Mouse (Mus musculus) midbrain, postnatal 0 days (tissue): ENCODE measurements around the gene Pigk. TPM values are rescaled to one million over a fixed set of nuclear protein-coding genes. Genes with fewer than 3 reads are reported as not detected.

Source experiments
- ATAC-seq: fragments of 200-750 bp; cut with Nextera tagmentation; 2 replicates; pipeline ENCODE4 v1.8.0; 2017; ENCODE audit warnings: moderate number of reproducible peaks, mild to moderate bottlenecking, moderate TSS enrichment, moderate library complexity; ENCODE audit not compliant: low FRiP score
- DNase-seq: peaks from one replicate; pipeline ENCODE4 v3.0.0-alpha.2; 2015; ENCODE audit warnings: low spot score
- H3K27ac ChIP-seq: fragments of 300-500 bp; sonication (generic); 2 replicates; pipeline ENCODE4 v1.5.1; 2014; ENCODE audit warnings: low read depth, mild to moderate bottlenecking, low read length, mixed read lengths
- H3K27me3 ChIP-seq: fragments of 300-500 bp; sonication (generic); 2 replicates; pipeline ENCODE4 v1.6.1; 2014; ENCODE audit warnings: low read length, control low read depth, mixed read lengths; ENCODE audit not compliant: insufficient read depth
- H3K36me3 ChIP-seq: fragments of 300-500 bp; sonication (generic); 2 replicates; pipeline ENCODE4 v1.6.1; 2014; ENCODE audit warnings: low read length, control low read depth, mixed read lengths; ENCODE audit not compliant: insufficient read depth
- H3K4me1 ChIP-seq: fragments of 300-500 bp; sonication (generic); 2 replicates; pipeline ENCODE4 v1.6.1; 2014; ENCODE audit warnings: mild to moderate bottlenecking, control low read depth, antibody characterized with exemption, low read length, mixed read lengths; ENCODE audit not compliant: insufficient read depth
- H3K4me2 ChIP-seq: fragments of 300-500 bp; sonication (generic); 2 replicates; pipeline ENCODE4 v1.6.1; 2014; ENCODE audit warnings: low read depth, mild to moderate bottlenecking, low read length, mixed read lengths; ENCODE audit not compliant: poor library complexity, severe bottlenecking
- H3K4me3 ChIP-seq: fragments of 300-500 bp; sonication (generic); 2 replicates; pipeline ENCODE4 v1.5.1; 2014; ENCODE audit warnings: low read depth, mild to moderate bottlenecking, low read length, moderate library complexity
- H3K9ac ChIP-seq: fragments of 300-500 bp; sonication (generic); replicated peaks from 2 replicates; pipeline ENCODE4 v1.6.1; 2014; ENCODE audit warnings: mild to moderate bottlenecking, low read length, moderate library complexity, mixed read lengths; ENCODE audit not compliant: poor library complexity, severe bottlenecking
- H3K9me3 ChIP-seq: fragments of 300-500 bp; sonication (generic); 2 replicates; pipeline ENCODE4 v1.6.1; 2016; ENCODE audit warnings: low read length, control low read depth
- CTCF ChIP-seq: IDR thresholded peaks from 2 replicates; pipeline ENCODE4 v1.5.1; 2016; ENCODE audit warnings: antibody characterized with exemption, mild to moderate bottlenecking
- WGBS: fragments of 180-500 bp; shearing (Covaris S2); extraction: QIAGEN DNeasy Blood & Tissue Kit; methylation state at CpG from one replicate; pipeline ENCODE4 v1.1.7; 2014; 5-methylcytosine and 5-hydroxymethylcytosine counted together
- polyA plus RNA-seq: library from polyadenylated mRNA; unstranded; fragments of >200 nt; fragmentation: Nextera tagmentation; extraction: Ambion mirVana; gene quantifications from 2 replicates; pipeline ENCODE4 v1.2.1, GENCODE M21; 2015
- total RNA-seq: library from RNA; depleted of rRNA; stranded (reverse); fragments of >200 nt; gene quantifications from 2 replicates; pipeline ENCODE4 v1.2.3, GENCODE M21; 2014

The Pigk gene
- total and polyA plus RNA-seq, 2 experiments from 2014 or later: 44.1 to 61.8 TPM

- 0 out of 2 replicates have a peak overlapping the region, but pooled peaks have one; percentile 9 for H3K4me3 ChIP-seq
- DNase-seq: peak; percentile 31
Measured at GRCm38 (mm10) chr3:152763139-152763882, 49.4 kb downstream of the Pigk start.

GRCm38 (mm10) chr3:152764516-152765312 lies 50.8 kb downstream of the Pigk start:
- Histone ChIP-seq H3K36me3 (no peaks in the 10 kb centered on the region; the same call in 1 of the 2 replicates), H3K4me3 (no peak overlapping the region), H3K4me2 (no peak overlapping the region), H3K27me3 (no peaks in the 10 kb centered on the region), H3K27ac (no peak overlapping the region), H3K4me1 (no peaks in the 10 kb centered on the region), H3K9ac (no peak overlapping the region), H3K9me3 (no peaks in the 10 kb centered on the region)
- no peak for TF ChIP-seq CTCF
- WGBS: 56% methylated on average over 8 of the region's 8 CpGs
- no peak for DNase-seq
- ATAC-seq: no peak

More at GRCm38 (mm10) chr3:152763139-152763882, 49.4 kb downstream of the Pigk start:
- peaks cover 7% of the 10 kb centered on the region; the same call in 1 of the 2 replicates for H3K4me1 ChIP-seq
- peak; percentile 51 for TF ChIP-seq CTCF
- no peaks in the 10 kb centered on the region for H3K27me3 ChIP-seq
- WGBS: 48% methylated on average over 26 of the region's 26 CpGs
- H3K4me2 ChIP-seq: peak overlapping the region; percentile 20; the same call in 1 of the 2 replicates
- no peaks in the 10 kb centered on the region; the same call in 1 of the 2 replicates for H3K36me3 ChIP-seq
- no peak overlapping the region for H3K27ac ChIP-seq
- H3K9ac ChIP-seq: no peak overlapping the region
- ATAC-seq: no peak
- no peaks in the 10 kb centered on the region for H3K9me3 ChIP-seq

- no peak overlapping the region for H3K27ac ChIP-seq
- no peak for TF ChIP-seq CTCF
- DNase-seq: no peak
- no peaks in the 10 kb centered on the region for H3K9me3 ChIP-seq
- no peak for ATAC-seq
- no peak overlapping the region for H3K4me3 ChIP-seq
- no peaks in the 10 kb centered on the region for H3K27me3 ChIP-seq
- peaks cover 3% of the 10 kb centered on the region for H3K36me3 ChIP-seq
- no peak overlapping the region for H3K4me2 ChIP-seq
- H3K9ac ChIP-seq: no peak overlapping the region
- WGBS: 67% methylated on average over 11 of the region's 11 CpGs
- no peaks in the 10 kb centered on the region for H3K4me1 ChIP-seq
Measured at GRCm38 (mm10) chr3:152767485-152767884, 53.6 kb downstream of the Pigk start.

GRCm38 (mm10) chr3:152770056-152770455 lies 56.2 kb downstream of the Pigk start:
- 57% methylated on average over 6 of the region's 6 CpGs for WGBS
- Histone ChIP-seq H3K4me3 (no peak overlapping the region), H3K4me1 (no peaks in the 10 kb centered on the region), H3K27me3 (no peaks in the 10 kb centered on the region), H3K9ac (no peak overlapping the region), H3K27ac (no peak overlapping the region), H3K36me3 (peaks cover 3% of the 10 kb centered on the region), H3K4me2 (no peak overlapping the region), H3K9me3 (no peaks in the 10 kb centered on the region)
- TF ChIP-seq CTCF: no peak
- DNase-seq: no peak
- no peak for ATAC-seq

GRCm38 (mm10) chr3:152776363-152776762 lies 62.5 kb downstream of the Pigk start:
- H3K4me2 ChIP-seq: no peak overlapping the region
- no peak for TF ChIP-seq CTCF
- WGBS: 83% methylated on average over 6 of the region's 6 CpGs
- no peaks in the 10 kb centered on the region for H3K9me3 ChIP-seq
- H3K27ac ChIP-seq: no peak overlapping the region
- no peaks in the 10 kb centered on the region for H3K4me1 ChIP-seq
- H3K27me3 ChIP-seq: no peaks in the 10 kb centered on the region
- H3K36me3 ChIP-seq: peaks cover 3% of the 10 kb centered on the region; the same call in 1 of the 2 replicates
- ATAC-seq: no peak
- no peak overlapping the region for H3K4me3 ChIP-seq
- no peak overlapping the region for H3K9ac ChIP-seq
- DNase-seq: no peak
